Mouse (Mus musculus) G1E (cell line): ENCODE data around the gene Srebf2.

Experiments
- CTCF ChIP-seq: IDR thresholded peaks from 2 replicates; pipeline ENCODE4 v1.5.1; 2012; ENCODE audit warnings: low read depth, low read length, inconsistent platforms, mixed read lengths
- GATA1 ChIP-seq: IDR thresholded peaks from 2 replicates; pipeline ENCODE4 v1.6.1; 2012; ENCODE audit warnings: borderline replicate concordance, low read length, inconsistent platforms, mixed read lengths
- POLR2AphosphoS5 ChIP-seq: IDR thresholded peaks from 2 replicates; pipeline ENCODE4 v1.6.1; 2012; ENCODE audit warnings: low read depth, low read length, inconsistent platforms; ENCODE audit not compliant: insufficient replicate concordance
- TAL1 ChIP-seq: conservative IDR thresholded peaks from 2 replicates; pipeline ENCODE4 v1.6.1; 2012; ENCODE audit warnings: low read depth, low read length, inconsistent platforms, mixed read lengths

DNA sequence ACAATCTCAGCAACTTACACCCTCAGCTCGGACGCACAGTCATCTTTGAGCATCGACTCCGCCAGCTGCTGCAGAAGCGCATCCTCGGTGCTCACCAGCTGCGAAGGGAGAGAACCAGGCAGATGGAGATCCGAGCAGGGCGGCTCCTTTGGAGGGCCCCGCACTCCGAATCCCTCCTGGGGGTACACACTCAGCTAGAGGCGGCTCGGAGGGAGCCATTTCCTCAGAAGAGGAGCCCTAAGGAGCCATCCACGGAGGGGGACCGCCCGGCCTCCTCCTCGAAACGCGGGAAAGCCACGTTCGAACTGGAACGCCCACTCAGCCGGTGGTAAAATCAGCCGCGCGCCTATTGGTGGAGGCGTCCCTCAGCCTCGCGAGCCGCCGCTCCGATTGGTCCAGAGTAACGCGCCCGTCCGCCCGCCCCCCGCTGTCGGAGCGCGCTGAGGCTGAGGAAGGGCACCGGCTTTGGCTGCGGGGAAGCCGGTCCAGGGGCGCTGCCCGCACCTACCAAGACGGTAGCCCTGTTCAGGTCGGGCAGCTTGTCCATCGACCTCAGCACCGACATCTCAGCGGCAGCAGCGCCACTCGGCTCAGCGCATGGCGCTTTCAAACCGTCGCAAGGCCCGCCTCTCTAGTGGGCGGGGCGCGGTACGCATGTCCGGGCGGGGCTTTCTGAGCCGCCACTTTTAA lies 97.3 kb downstream of the Srebf2 start, which contains the start of gene Cenpm:
- no peak for TF ChIP-seq CTCF
- TF ChIP-seq GATA1, result no peak
- TF ChIP-seq TAL1, result no peak
- no peak for TF ChIP-seq POLR2AphosphoS5
